Mouse (Mus musculus) Muller cell, postnatal 12 days (primary cell): ENCODE measurements at regions not wholly inside any gene's neighbourhood (a gene's known extent, or its start where the extent isn't known, plus 50 kb on each side); places are given as distances from the start of the nearest gene placed in this dataset.
"Not testable (repeated sequence)": the region's sequence is repeated elsewhere in the genome, so short reads cannot be mapped to it uniquely, and the experiment has no call there.

ENCODE experiments used
- DNase-seq: peaks from one replicate; pipeline ENCODE4 v3.0.0-alpha.2; 2015; ENCODE audit errors: inconsistent ontology term

- not testable (repeated sequence) for DNase-seq
Observed at GRCm38 (mm10) chr6:37747793-37748192, 122.8 kb upstream of the Trim24 start.

DNA sequence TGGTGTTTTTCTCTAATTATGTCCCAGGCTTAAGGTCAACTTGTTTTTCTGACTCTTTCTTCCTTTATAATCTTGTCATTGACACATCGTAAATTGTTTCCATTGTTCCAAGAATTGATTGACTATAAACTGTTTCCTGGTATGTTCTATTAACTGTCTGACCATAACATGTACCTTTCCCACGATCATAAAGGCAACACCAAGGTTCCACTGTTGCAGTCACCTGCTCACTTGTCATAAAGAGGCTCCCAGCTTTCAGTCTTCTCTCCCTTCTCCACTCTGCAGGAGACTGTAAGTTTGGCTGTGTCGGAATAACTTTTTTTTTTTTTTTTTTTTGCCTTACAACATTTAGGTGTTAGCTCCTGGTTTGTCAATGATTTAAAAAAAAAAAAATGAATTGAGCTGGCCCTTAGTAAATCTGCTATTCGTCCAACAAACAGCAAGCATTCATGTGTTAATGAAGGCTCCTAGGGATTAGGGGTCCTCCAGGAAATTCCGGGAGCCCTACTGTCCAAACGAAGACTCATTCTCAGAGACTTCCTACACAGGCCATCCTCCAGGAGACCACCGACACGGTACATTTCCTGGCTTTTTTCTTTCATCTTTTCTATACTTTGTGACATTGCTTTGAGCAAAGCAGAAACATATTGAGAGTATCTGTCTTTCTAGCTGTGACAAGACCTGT, 122.2 kb upstream of the Trim24 start:
- no peak for DNase-seq

DNA sequence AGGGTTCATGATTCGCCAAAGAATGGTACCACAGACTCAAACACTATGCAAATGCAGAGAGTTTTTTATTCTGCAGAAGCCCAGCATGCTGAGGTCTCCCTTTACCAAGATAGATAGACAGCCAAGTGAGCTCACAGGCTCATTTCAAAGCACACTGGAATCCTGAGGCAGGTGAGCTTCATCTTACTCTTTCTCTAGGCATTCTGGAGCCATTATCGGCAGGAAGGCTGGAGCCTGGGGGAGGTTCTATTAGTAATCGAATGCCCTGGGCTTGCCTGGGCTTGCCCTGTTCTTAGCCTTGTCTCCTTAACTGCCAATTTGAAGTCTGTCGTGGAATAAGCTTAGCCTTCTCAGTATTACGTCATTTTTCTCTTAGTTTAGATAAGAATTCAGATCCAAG, 121.6 kb upstream of the Trim24 start:
- DNase-seq = no peak

GRCm38 (mm10) chr6:37750271-37750670, 120.3 kb upstream of the Trim24 start:
- no peak for DNase-seq

DNA sequence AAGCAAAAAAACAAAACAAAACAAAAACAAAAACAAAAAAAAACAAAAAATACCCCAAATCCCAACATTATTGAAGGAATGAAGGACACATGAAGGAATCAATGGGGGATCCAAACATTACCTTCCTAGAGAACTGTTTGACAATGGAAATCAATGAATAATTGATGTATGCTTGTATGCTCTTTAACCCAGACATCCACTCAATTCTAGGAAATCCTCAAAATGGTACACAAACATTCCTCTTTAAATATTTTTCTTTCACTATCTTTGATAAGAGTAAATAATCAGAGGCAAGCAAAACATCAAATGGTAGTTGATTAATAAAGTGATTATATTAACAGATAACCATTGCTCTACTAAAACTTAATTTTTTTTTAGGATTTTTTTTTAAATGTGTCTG, 118.9 kb upstream of the Trim24 start:
- DNase-seq = no peak

- DNase-seq = not testable (repeated sequence)
Observed at GRCm38 (mm10) chr6:37761003-37761402, 109.6 kb upstream of the Trim24 start.

DNA sequence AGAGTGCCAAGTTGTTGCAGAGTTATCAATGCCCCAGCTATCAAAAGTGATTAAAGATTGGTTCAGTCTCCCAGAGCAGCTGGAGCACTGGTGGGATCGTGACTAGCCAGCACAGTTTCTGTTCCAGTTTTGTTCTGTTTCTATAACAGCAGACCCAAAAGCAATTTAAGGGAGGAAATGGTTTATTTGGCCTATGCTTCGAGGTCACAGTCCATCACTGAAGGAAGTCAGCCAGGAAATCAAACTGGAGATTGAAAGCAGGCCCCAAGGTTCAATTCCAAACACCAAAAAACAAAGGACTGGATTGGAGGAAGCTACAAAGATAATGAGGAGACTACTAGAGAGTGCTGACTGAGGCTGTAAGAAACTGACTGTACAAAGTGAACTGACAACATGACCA, 107.6 kb upstream of the Trim24 start:
- no peak for DNase-seq

DNA sequence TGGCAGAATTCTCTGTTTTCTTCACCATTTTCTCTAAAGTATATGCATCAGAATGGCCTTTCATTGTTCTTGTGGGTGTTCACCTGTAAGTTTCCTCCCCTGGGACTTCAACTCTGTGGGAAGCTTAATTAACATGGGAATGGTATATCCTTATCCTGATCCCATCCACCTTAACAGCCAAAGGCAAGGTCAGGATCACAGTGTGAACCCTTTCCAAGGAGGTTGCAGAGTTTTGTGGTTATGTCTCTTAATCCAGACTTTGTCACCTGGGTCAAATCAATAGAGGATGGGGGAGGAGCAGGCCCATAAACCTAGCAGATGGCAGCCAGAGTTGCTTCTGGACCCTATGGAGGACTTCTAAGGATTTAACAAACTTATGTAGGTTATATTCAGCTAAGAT, 102.9 kb upstream of the Trim24 start:
- no peak for DNase-seq

DNA sequence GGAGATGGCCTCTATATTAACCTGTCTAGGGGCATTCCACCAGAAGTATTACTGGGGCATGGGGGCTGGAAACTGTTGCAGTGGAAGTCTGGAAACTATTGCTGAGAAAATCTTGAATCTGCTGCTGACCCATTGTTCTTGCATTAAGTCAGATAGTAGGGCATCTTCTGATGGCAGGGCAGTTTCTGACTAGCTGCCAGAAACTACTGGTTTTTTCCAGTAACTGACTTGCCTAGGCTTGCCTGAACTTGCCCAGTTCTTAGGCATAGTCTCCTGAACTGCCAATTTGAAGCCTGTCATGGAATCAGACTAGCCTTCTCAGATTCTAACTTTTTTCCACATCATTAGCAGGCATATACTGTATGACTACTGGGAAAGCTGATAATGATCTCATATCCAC, 97.3 kb upstream of the Trim24 start:
- no peak for DNase-seq

DNA sequence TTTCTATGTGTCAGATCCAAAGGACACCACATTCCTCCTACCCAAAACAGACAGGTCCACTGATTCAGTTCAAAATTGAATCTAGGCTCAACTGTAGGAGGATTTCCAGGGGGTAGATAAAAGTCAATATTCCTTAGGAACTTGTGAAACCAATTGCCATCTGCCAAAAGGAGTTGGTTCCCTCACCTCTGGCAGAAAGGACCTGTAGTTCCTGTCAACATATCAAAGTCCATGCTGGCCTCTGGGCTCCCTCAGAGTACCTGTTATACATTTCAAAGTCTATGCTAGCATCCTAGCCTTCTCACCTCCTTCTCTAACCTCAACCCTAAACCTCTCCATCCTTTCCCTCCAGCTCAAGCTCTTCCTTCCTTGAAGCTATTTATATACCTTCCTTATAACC, 95.5 kb upstream of the Trim24 start:
- DNase-seq = no peak

- no peak for DNase-seq
Observed at GRCm38 (mm10) chr6:37779893-37780292, 90.7 kb upstream of the Trim24 start.

- no peak for DNase-seq
Observed at GRCm38 (mm10) chr6:37781894-37782293, 88.7 kb upstream of the Trim24 start.

DNA sequence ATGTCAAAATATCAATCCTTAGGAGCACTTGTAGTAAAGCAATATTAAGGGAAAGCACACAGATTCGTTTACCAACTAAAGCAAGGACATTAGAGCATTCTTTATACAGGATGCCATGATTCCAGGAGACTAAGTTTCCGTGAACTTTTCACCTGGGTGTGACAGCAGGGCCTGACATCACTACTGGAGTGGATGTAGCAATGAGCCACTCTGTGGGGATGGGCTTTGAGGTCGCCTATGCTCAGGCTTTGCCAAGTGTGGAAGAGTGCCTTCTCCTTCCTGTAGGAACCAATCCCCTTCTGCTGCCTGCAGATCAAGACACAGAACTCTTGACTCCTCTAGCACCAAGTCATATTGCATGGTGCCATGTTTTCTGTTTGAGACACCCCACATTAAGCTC, 85.3 kb upstream of the Trim24 start:
- not testable (repeated sequence) for DNase-seq

- no peak for DNase-seq
Observed at GRCm38 (mm10) chr6:37785741-37786140, 84.9 kb upstream of the Trim24 start.

DNA sequence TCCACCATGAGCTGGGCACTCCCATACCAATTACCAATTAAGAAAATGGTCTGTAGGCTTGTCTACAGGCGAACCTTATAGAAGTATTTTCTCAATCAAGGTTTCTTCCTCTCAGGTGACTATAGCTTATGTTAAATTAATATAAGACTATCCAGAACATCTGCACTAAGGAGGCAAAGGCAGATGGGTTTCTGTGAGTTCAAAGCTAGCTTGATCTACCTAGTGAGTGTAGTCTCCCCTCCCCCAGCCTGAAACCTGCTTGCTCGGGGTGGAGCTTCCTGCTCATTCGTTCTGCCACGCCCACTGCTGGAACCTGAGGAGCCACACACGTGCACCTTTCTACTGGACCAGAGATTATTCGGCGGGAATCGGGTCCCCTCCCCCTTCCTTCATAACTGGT, 82.8 kb upstream of the Trim24 start:
- not testable (repeated sequence) for DNase-seq

DNA sequence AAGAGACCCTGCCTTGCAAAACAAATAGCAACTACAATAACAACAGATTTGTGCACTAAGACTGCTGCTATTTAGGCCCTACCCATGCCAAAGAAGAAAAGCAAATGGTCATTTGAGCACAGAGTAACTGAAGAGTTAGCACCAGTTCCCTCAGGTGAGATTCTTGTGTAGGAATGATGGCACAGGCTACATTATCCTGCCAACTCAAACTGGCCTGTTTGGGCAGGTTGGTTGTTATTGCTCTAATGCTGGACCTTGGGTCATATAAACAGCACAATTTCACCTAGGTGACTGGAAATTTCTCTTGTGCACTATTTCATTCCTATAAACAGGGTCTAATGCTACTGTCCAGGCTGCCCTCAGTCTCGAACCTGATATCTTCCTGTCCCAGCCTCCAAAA, 79.7 kb upstream of the Trim24 start:
- DNase-seq = no peak

DNA sequence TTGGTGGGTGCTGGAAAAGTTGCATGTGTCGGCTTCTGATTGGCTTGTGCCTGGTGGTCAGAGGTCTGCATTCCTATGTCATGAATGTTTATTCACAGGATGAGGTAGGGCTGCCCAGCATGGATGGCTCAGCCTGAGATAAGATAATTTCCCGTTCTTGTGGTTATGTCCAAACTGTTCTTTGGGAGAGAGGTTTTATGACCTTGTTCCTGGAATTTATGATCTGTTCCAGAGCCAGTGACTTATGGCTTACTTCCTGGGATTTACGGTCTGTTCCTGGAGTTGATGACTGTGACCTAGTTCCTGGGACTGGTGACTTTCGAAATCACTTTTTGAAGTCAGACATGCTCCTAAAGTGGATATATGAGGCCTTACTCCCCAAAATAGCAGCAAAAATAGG, 76.4 kb upstream of the Trim24 start:
- peak; percentile 11 for DNase-seq

GRCm38 (mm10) chr6:37795001-37795400, 75.6 kb upstream of the Trim24 start:
- DNase-seq = peak; percentile 51

DNA sequence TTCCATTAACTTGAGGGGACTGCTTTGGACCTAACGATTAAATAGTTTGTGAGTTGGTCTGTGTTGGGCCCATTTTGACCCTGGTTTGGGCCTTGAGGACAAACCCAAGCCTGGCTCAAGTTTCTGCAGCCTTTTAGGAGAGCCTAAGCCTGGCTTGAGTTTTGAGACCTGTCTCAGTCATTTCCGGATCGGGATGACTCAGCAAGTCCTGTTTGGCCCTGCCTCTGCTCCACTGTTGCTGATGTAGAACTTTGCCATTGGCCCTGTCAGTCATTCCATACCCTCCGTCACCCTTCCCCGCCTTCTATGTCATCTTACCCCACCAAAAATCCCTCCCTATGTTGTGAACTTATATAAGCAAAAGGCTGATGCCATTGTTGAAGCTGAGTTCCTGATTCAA, 67.4 kb upstream of the Trim24 start:
- no peak for DNase-seq

DNA sequence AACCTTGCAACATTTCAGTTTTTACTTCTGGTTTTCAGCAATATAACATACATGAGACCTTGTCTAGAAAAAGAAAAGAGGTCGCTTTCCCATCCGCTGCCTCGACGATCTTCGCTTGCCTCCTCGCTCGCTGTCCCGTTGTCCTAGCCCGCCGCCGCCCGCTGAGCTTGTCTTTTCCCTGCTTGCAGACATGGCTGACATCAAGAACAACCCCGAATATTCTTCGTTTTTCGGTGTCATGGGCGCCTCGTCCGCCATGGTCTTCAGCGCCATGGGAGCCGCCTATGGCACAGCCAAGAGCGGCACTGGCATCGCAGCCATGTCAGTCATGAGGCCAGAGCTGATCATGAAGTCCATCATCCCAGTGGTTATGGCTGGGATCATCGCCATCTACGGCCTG, 64.7 kb upstream of the Trim24 start:
- not testable (repeated sequence) for DNase-seq

GRCm38 (mm10) chr6:37806529-37807191, 64.0 kb upstream of the Trim24 start:
- not testable (repeated sequence) for DNase-seq

DNA sequence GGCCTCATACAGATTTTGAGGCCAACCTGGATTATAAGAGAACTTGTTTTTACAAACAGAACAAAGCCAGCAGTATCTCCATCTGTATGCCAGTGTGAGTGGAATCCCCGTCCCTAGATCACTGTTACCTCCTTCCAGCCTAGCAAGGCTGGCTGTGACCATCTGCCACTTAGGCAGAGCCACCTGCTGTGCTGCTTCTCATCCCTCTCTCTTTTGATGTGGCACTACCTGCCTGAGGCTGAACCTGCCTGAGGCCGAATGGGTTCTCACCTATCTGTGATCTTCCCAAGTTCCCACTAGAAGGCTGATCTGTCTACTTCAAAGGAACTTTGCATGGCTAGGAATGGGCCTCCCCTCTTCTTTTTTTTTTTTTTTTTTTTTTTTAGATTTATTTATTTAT, 55.4 kb upstream of the Trim24 start:
- DNase-seq = not testable (repeated sequence)
